Mouse (Mus musculus) liver, embryonic 14.5 days (tissue): Measurements from ENCODE around the gene Mc3r.

Experiments used
- CTCF ChIP-seq: IDR thresholded peaks from 2 replicates; pipeline ENCODE4 v1.5.1; 2016; ENCODE audit warnings: antibody characterized with exemption, low read depth, control low read depth
- EP300 ChIP-seq: IDR thresholded peaks from 2 replicates; pipeline ENCODE4 v1.6.1; 2016; ENCODE audit warnings: antibody characterized with exemption, low read depth

- TF ChIP-seq CTCF (no peak), EP300 (no peak)
Observed at GRCm38 (mm10) chr2:172238220-172238619, 10.1 kb upstream of the Mc3r start.
